Mouse (Mus musculus): ENCODE measurements around the gene Nfya. TPM values are rescaled to one million over a fixed set of nuclear protein-coding genes. Genes with fewer than 3 reads are reported as not detected.
A peak's percentile ranks its signal among the peaks of the same experiment; 100 is the strongest.

Gene Nfya
- polyA plus RNA-seq, 1 experiment from 2014 or later, result 9.1 TPM

- Histone ChIP-seq H3K27me3 (replicated peaks) (no peaks in the 10 kb centered on the region), H3K27ac (replicated peaks) (no peak overlapping the region), H3K9me3 (replicated peaks) (no peaks in the 10 kb centered on the region), H3K9ac (replicated peaks) (no peak overlapping the region), H3K4me1 (no peaks in the 10 kb centered on the region), H3K4me3 (replicated peaks) (no peak overlapping the region), H3K36me3 (no peaks in the 10 kb centered on the region), H3K4me2 (no peak overlapping the region)
- 51% methylated on average over 7 of the region's 7 CpGs for WGBS
- no peak for ATAC-seq (ENCODE audit: low FRiP score)
Measured at GRCm38 (mm10) chr17:48442745-48443457, 33.2 kb upstream of the Nfya start.

GRCm38 (mm10) chr17:48437421-48437911, 27.8 kb upstream of the Nfya start:
- no peak overlapping the region for H3K4me2 ChIP-seq
- no peaks in the 10 kb centered on the region for H3K27me3 ChIP-seq (replicated peaks)
- H3K4me3 ChIP-seq (replicated peaks), result no peak overlapping the region
- H3K36me3 ChIP-seq, result no peaks in the 10 kb centered on the region
- H3K9me3 ChIP-seq (replicated peaks), result no peaks in the 10 kb centered on the region
- peak; percentile 63 for ATAC-seq (ENCODE audit: low FRiP score)
- 21% methylated on average over 7 of the region's 7 CpGs for WGBS
- H3K4me1 ChIP-seq, result peaks cover 9% of the 10 kb centered on the region
- peak overlapping the region; percentile 67 for H3K27ac ChIP-seq (replicated peaks)
- no peak overlapping the region for H3K9ac ChIP-seq (replicated peaks)

DNA sequence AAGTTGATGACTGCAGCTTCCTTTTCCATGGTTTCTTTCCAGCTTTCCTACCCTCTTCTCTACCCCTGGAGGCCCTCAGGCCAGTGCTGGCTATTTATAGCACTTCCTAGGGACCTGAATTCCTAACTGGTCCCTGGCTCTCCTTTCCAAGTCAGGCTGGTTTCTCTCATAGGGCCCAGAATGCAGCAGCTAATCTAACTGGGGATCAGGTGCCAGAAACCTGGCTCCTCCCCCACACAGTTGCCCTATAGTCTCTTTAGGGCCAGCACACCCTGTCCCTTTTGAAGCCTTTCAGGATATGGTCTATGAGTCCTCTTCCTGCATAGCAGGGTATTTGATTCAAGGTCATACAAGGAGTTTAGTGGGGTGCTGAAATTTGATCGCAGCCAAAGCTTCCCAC, 26.8 kb upstream of the Nfya start:
- Histone ChIP-seq H3K9me3 (replicated peaks) (no peaks in the 10 kb centered on the region), H3K4me1 (peaks cover 9% of the 10 kb centered on the region), H3K9ac (replicated peaks) (no peak overlapping the region), H3K36me3 (no peaks in the 10 kb centered on the region), H3K27ac (replicated peaks) (no peak overlapping the region), H3K4me2 (no peak overlapping the region), H3K27me3 (replicated peaks) (no peaks in the 10 kb centered on the region), H3K4me3 (replicated peaks) (no peak overlapping the region)
- no peak for ATAC-seq (ENCODE audit: low FRiP score)
- 79% methylated on average over 1 of the region's 1 CpGs for WGBS

- Histone ChIP-seq H3K4me1 (peaks cover 9% of the 10 kb centered on the region), H3K9ac (replicated peaks) (no peak overlapping the region), H3K27me3 (replicated peaks) (no peaks in the 10 kb centered on the region), H3K27ac (replicated peaks) (no peak overlapping the region), H3K36me3 (no peaks in the 10 kb centered on the region), H3K4me3 (replicated peaks) (no peak overlapping the region), H3K9me3 (replicated peaks) (no peaks in the 10 kb centered on the region), H3K4me2 (no peak overlapping the region)
- ATAC-seq (ENCODE audit: low FRiP score), result no peak
- 80% methylated on average over 5 of the region's 5 CpGs for WGBS
Measured at GRCm38 (mm10) chr17:48434479-48434878, 24.8 kb upstream of the Nfya start.

DNA sequence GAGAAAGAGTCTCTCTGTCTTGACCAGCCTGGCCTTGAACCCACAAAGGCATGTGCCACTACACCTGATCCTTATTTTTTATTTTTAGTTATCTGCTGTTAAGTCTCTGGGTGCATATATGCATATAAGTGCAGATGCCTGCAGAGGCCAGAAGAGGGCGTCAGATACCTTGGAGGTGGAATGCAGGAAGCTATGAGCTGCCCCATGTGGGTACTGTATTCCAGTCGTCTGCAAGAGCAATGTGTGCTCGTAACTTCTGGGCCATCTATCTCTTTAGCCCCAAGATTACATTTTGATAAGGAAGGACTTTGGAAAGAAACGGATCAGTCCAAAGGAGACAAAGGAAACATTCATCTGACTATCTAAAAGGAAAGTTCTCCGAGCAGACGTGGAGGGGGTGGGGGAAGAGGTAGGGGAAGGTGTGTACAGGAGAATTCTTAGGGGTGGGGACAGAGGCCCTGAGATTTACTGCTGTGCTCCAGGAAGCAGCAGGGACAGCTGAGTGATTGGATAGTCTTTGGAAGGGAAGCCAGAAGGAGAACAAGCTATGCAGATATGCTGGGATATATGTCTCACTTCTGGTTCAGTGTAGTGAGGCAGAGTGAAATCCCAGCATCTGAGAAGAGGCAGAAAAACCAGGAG, 24.1 kb upstream of the Nfya start:
- H3K9me3 ChIP-seq (replicated peaks), result no peaks in the 10 kb centered on the region
- H3K4me1 ChIP-seq, result peaks cover 9% of the 10 kb centered on the region
- WGBS, result 67% methylated on average over 6 of the region's 6 CpGs
- no peaks in the 10 kb centered on the region for H3K36me3 ChIP-seq
- no peaks in the 10 kb centered on the region for H3K27me3 ChIP-seq (replicated peaks)
- H3K4me2 ChIP-seq, result no peak overlapping the region
- no peak for ATAC-seq (ENCODE audit: low FRiP score)
- H3K27ac ChIP-seq (replicated peaks), result no peak overlapping the region
- H3K4me3 ChIP-seq (replicated peaks), result no peak overlapping the region
- no peak overlapping the region for H3K9ac ChIP-seq (replicated peaks)

DNA sequence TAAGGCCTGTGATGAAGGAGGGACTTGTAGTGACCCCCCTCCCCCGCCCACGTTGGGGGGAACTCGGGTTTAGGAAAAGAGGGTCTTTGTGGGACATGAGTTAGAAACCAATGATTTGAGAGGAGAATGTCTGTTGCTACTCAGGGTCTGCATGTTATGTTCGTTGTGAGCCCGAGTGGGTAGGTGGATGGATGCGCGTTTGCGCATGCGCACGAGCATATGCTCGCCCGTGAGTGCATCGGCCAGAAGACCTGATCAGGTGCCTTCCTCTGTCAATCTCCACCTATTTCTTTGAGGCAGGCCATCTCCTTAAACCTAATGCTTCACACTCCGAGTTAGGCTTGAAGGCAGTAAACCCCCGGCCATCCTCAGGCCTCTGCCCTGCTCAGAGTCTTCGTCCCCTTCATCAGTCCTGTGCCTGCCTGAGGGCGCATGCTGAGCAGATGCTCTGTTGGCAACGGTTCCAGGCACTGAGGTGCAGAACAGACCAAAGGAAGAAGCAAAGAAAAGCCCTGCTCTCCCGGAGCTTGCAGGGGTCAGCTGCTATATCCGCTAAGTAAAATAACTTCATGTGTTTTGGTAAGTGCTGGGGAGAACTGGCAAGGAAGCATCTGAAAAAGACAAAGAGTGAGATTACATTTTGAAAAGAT, 23.4 kb upstream of the Nfya start:
- Histone ChIP-seq H3K4me1 (peaks cover 9% of the 10 kb centered on the region), H3K9ac (replicated peaks) (no peak overlapping the region), H3K4me3 (replicated peaks) (no peak overlapping the region), H3K27me3 (replicated peaks) (no peaks in the 10 kb centered on the region), H3K9me3 (replicated peaks) (no peaks in the 10 kb centered on the region), H3K27ac (replicated peaks) (no peak overlapping the region), H3K4me2 (no peak overlapping the region), H3K36me3 (no peaks in the 10 kb centered on the region)
- 75% methylated on average over 20 of the region's 20 CpGs for WGBS
- ATAC-seq (ENCODE audit: low FRiP score), result no peak

DNA sequence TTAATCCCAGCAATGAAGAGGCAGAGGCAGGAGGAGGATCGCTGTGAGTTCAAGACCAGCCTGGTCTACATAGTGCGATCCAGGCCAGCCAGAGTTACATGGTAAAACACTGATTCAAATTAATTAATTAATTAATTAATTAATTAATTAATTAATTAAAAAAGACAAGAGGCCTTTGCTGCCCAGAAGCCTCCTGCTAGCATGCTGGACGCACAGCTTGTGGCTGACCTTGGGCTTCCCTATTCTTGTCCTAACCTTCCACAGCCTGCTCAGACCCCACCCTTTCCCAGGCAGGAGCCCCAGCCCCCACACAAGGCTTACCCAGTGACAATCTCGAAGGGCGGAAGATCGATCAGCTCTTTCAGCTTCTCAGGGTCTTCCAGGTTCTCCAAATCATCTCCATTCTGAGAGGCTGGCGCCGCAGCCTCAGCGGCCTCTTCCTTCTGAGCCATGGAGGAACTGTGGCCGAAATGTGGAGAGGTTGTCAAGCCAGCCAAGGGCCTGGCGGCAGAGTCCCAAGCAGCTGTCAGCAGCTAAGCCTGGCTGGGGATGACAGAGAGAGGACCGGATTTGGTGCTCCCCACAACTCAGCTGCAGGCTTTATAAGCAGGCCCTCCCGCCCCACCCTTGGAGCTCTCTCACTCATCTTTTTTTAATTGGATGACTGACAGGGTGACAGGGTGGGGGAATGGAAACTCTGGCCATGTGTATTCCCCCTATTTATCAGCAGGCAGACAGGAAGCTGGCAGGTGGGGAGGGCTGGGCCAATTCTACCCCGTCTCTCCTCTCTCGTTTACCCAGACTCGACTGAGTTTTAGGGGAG, 22.7 kb upstream of the Nfya start, which contains the start of gene Apobec2:
TSS of gene Apobec2 (minus strand) at position 773 of the 823 bp plus-strand sequence.
- Histone ChIP-seq H3K4me3 (replicated peaks) (no peak within 1 kb of the TSS), H3K9me3 (replicated peaks) (no peaks in the 10 kb centered on the region), H3K9ac (replicated peaks) (no peak within 1 kb of the TSS), H3K4me2 (no peak within 1 kb of the TSS), H3K4me1 (peaks cover 4% of the 10 kb centered on the region), H3K27me3 (replicated peaks) (no peaks in the 10 kb centered on the region), H3K36me3 (no peaks in the 10 kb centered on the region), H3K27ac (replicated peaks) (no peak within 1 kb of the TSS)
- no peak for ATAC-seq (ENCODE audit: low FRiP score)
- 77% methylated on average over 16 of the region's 16 CpGs for WGBS

GRCm38 (mm10) chr17:48431054-48431453, 21.3 kb upstream of the Nfya start:
- Histone ChIP-seq H3K9ac (replicated peaks) (no peak overlapping the region), H3K4me1 (peaks cover 2% of the 10 kb centered on the region), H3K27me3 (replicated peaks) (no peaks in the 10 kb centered on the region), H3K36me3 (no peaks in the 10 kb centered on the region), H3K4me3 (replicated peaks) (no peak overlapping the region), H3K9me3 (replicated peaks) (no peaks in the 10 kb centered on the region), H3K27ac (replicated peaks) (no peak overlapping the region), H3K4me2 (no peak overlapping the region)
- WGBS, result 72% methylated on average over 5 of the region's 5 CpGs
- no peak for ATAC-seq (ENCODE audit: low FRiP score)

- Histone ChIP-seq H3K9me3 (replicated peaks) (no peaks in the 10 kb centered on the region), H3K27me3 (replicated peaks) (no peaks in the 10 kb centered on the region), H3K27ac (replicated peaks) (0 out of 2 replicates have a peak overlapping the region, but pooled peaks have one; percentile 18), H3K4me3 (replicated peaks) (no peak overlapping the region), H3K9ac (replicated peaks) (no peak overlapping the region), H3K4me1 (peaks cover 7% of the 10 kb centered on the region), H3K4me2 (no peak overlapping the region), H3K36me3 (no peaks in the 10 kb centered on the region)
- ATAC-seq (ENCODE audit: low FRiP score), result no peak
- WGBS, result 55% methylated on average over 5 of the region's 5 CpGs
Measured at GRCm38 (mm10) chr17:48430394-48430793, 20.7 kb upstream of the Nfya start.

- Histone ChIP-seq H3K36me3 (no peaks in the 10 kb centered on the region), H3K9ac (replicated peaks) (no peak overlapping the region), H3K4me1 (peaks cover 7% of the 10 kb centered on the region), H3K4me2 (no peak overlapping the region), H3K9me3 (replicated peaks) (no peaks in the 10 kb centered on the region), H3K27me3 (replicated peaks) (no peaks in the 10 kb centered on the region), H3K4me3 (replicated peaks) (no peak overlapping the region), H3K27ac (replicated peaks) (no peak overlapping the region)
- ATAC-seq (ENCODE audit: low FRiP score), result no peak
- WGBS, result 70% methylated on average over 11 of the region's 11 CpGs
Measured at GRCm38 (mm10) chr17:48427852-48428530, 18.3 kb upstream of the Nfya start.
